Mouse (Mus musculus) hindlimb bud, embryonic 11.5 days (tissue): ENCODE measurements at regions not wholly inside any gene's neighbourhood (a gene's known extent, or its start where the extent isn't known, plus 50 kb on each side); places are given as distances from the start of the nearest gene placed in this dataset.

Source experiments
- DNase-seq: peaks from one replicate; pipeline ENCODE4 v3.0.0-alpha.2; 2012; ENCODE audit warnings: low read depth, low spot score; ENCODE audit errors: extremely low spot score

- DNase-seq, result peak; percentile 30
Observed at GRCm38 (mm10) chr2:95232135-95232772, 794.3 kb upstream of the Api5 start.

GRCm38 (mm10) chr2:95231739-95232134 lies 793.8 kb upstream of the Api5 start:
- DNase-seq, result no peak

GRCm38 (mm10) chr2:95229386-95229785 lies 791.5 kb upstream of the Api5 start:
- DNase-seq, result no peak

- no peak for DNase-seq
Observed at GRCm38 (mm10) chr2:95210216-95210941, 772.4 kb upstream of the Api5 start.
